Mouse (Mus musculus) midbrain, embryonic 11.5 days (tissue): Measurements from ENCODE around the gene Frg2f1. TPM values are rescaled to one million over a fixed set of nuclear protein-coding genes. Genes with fewer than 3 reads are reported as not detected.

Experiments
- ATAC-seq: fragments of 200-750 bp; cut with Nextera tagmentation; 2 replicates; pipeline ENCODE4 v1.8.0; 2017; ENCODE audit warnings: moderate TSS enrichment, moderate library complexity; ENCODE audit not compliant: low FRiP score
- DNase-seq: peaks from one replicate; pipeline ENCODE4 v3.0.0; 2015; ENCODE audit warnings: low spot score; ENCODE audit errors: missing footprints
- H3K27ac ChIP-seq: fragments of 300-500 bp; sonication (generic); 2 replicates; pipeline ENCODE4 v1.5.1; 2014; ENCODE audit warnings: low read depth, low read length
- H3K27me3 ChIP-seq: fragments of 300-500 bp; sonication (generic); 2 replicates; pipeline ENCODE4 v1.6.1; 2014; ENCODE audit warnings: mild to moderate bottlenecking, low read length, moderate library complexity, mixed read lengths; ENCODE audit not compliant: control insufficient read depth, insufficient read depth
- H3K36me3 ChIP-seq: fragments of 300-500 bp; sonication (generic); 2 replicates; pipeline ENCODE4 v1.6.1; 2014; ENCODE audit warnings: mild to moderate bottlenecking, low read length, moderate library complexity, mixed read lengths; ENCODE audit not compliant: control insufficient read depth, insufficient read depth
- H3K4me1 ChIP-seq: fragments of 300-500 bp; sonication (generic); 2 replicates; pipeline ENCODE4 v1.6.1; 2014; ENCODE audit warnings: low read length; ENCODE audit not compliant: control insufficient read depth, insufficient read depth
- H3K4me2 ChIP-seq: fragments of 300-500 bp; sonication (generic); 2 replicates; pipeline ENCODE4 v1.6.1; 2014; ENCODE audit warnings: mild to moderate bottlenecking, moderate library complexity
- H3K4me3 ChIP-seq: fragments of 300-500 bp; sonication (generic); 2 replicates; pipeline ENCODE4 v1.5.1; 2014; ENCODE audit warnings: low read depth, low read length
- H3K9ac ChIP-seq: fragments of 300-500 bp; sonication (generic); 2 replicates; pipeline ENCODE4 v1.6.1; 2014; ENCODE audit warnings: low read length
- H3K9me3 ChIP-seq: fragments of 300-500 bp; sonication (generic); 2 replicates; pipeline ENCODE4 v1.6.1; 2016; ENCODE audit warnings: low read length; ENCODE audit not compliant: control insufficient read depth
- WGBS: fragments of 180-500 bp; shearing (Covaris S2); extraction: QIAGEN DNeasy Blood & Tissue Kit; methylation state at CpG from one replicate; pipeline ENCODE4 v1.1.7; 2014; 5-methylcytosine and 5-hydroxymethylcytosine counted together
- polyA plus RNA-seq: library from polyadenylated mRNA; unstranded; fragments of >200 nt; fragmentation: Nextera tagmentation; extraction: Ambion mirVana; gene quantifications from 2 replicates; pipeline ENCODE4 v1.2.1, GENCODE M21; 2014

The Frg2f1 gene
- polyA plus RNA-seq, 1 experiment from 2014 or later = 3.2 TPM

DNA sequence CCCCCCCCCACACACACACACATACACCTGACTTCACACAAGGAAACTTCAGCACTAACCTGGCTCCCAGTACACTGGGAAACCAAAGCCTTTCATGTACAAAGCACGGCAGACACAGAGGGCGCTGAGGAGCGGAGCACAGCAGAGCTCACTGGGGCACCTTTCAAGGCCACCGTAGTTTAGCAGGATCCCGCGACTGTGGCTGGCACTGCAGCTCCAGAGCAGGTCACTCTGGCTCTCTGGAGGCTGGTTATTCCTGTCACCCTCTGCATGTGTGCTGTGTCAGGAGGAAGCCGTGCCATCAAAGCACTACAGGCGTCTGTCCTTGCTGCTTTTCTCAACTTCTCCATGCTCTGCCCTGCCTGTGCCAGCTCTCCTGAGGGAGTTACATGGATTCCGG is 56.3 kb downstream of the Frg2f1 start:
- Histone ChIP-seq H3K4me2 (no peak overlapping the region), H3K36me3 (no peaks in the 10 kb centered on the region), H3K9ac (no peak overlapping the region), H3K27ac (no peak overlapping the region), H3K4me1 (no peaks in the 10 kb centered on the region), H3K27me3 (no peaks in the 10 kb centered on the region), H3K9me3 (no peaks in the 10 kb centered on the region), H3K4me3 (no peak overlapping the region)
- DNase-seq (no peak), ATAC-seq (no peak)
- WGBS = 58% methylated on average over 9 of the region's 9 CpGs

Other genes with a start within 250 kb of the Frg2f1 start
- gene Ybx1, start 244.9 kb downstream of the Frg2f1 start, polyA plus RNA-seq = 1,380 and 1,435 TPM in 2 replicates
- 123 and 124 TPM in 2 replicates for gene Ppih, start 219.0 kb downstream of the Frg2f1 start, polyA plus RNA-seq
- 8.8 and 10.4 TPM in 2 replicates for gene Ccdc30, start 124.0 kb downstream of the Frg2f1 start, polyA plus RNA-seq
- gene Ppcs, start 117.1 kb downstream of the Frg2f1 start, polyA plus RNA-seq = 21.6 and 22.1 TPM in 2 replicates
- 0.41 TPM in 1 of 2 replicates, not detected in the other for gene Zmynd12, start 116.7 kb downstream of the Frg2f1 start, polyA plus RNA-seq
- 6.7 and 7.4 TPM in 2 replicates for gene Rimkla, start 46.9 kb downstream of the Frg2f1 start, polyA plus RNA-seq
- 20.0 and 23.9 TPM in 2 replicates for gene Foxj3, start 2.5 kb downstream of the Frg2f1 start, polyA plus RNA-seq
- not detected in 2 replicates for gene Guca2a, start 98.2 kb upstream of the Frg2f1 start, polyA plus RNA-seq
- gene Guca2b, start 119.4 kb upstream of the Frg2f1 start, polyA plus RNA-seq = not detected in 2 replicates
- gene Hivep3, start 194.3 kb upstream of the Frg2f1 start, polyA plus RNA-seq = 2.0 and 2.1 TPM in 2 replicates